Mouse (Mus musculus): Measurements from ENCODE around the gene Nedd9. TPM values are rescaled to one million over a fixed set of nuclear protein-coding genes. Genes with fewer than 3 reads are reported as not detected.

The Nedd9 gene
- polyA plus RNA-seq, 1 experiment from 2014 or later = 27.7 TPM

- no peak overlapping the region for H3K4me3 ChIP-seq (ENCODE audit: low read depth, low read length)
- no peaks in the 10 kb centered on the region for H3K4me1 ChIP-seq (ENCODE audit: control insufficient read depth, insufficient read depth, low read length)
- H3K27ac ChIP-seq (ENCODE audit: low read depth, low read length) = no peak overlapping the region
- no peaks in the 10 kb centered on the region for H3K27me3 ChIP-seq (replicated peaks; ENCODE audit: control insufficient read depth, insufficient read depth, low read length)
- no peak overlapping the region for H3K9ac ChIP-seq (ENCODE audit: low read length)
- ATAC-seq (no peak), DNase-seq (ENCODE audit: low spot score) (no peak)
- 62% methylated on average over 5 of the region's 5 CpGs for WGBS
- H3K4me2 ChIP-seq (ENCODE audit: low read length) = no peak overlapping the region
- no peaks in the 10 kb centered on the region for H3K36me3 ChIP-seq (ENCODE audit: control insufficient read depth, insufficient read depth, low read length)
- no peaks in the 10 kb centered on the region for H3K9me3 ChIP-seq (replicated peaks; ENCODE audit: control insufficient read depth, low read length)
These were observed 108.7 kb downstream of the Nedd9 start for GRCm38 (mm10) chr13:41378462-41378861.

- H3K4me2 ChIP-seq (ENCODE audit: low read length) = no peak overlapping the region
- H3K9me3 ChIP-seq (replicated peaks; ENCODE audit: control insufficient read depth, low read length) = no peaks in the 10 kb centered on the region
- WGBS = 91% methylated on average over 9 of the region's 9 CpGs
- DNase-seq (ENCODE audit: low spot score) (no peak), ATAC-seq (no peak)
- H3K27ac ChIP-seq (ENCODE audit: low read depth, low read length) = no peak overlapping the region
- H3K27me3 ChIP-seq (replicated peaks; ENCODE audit: control insufficient read depth, insufficient read depth, low read length) = no peaks in the 10 kb centered on the region
- no peak overlapping the region for H3K9ac ChIP-seq (ENCODE audit: low read length)
- no peaks in the 10 kb centered on the region for H3K4me1 ChIP-seq (ENCODE audit: control insufficient read depth, insufficient read depth, low read length)
- no peaks in the 10 kb centered on the region for H3K36me3 ChIP-seq (ENCODE audit: control insufficient read depth, insufficient read depth, low read length)
- no peak overlapping the region for H3K4me3 ChIP-seq (ENCODE audit: low read depth, low read length)
These were observed 109.3 kb downstream of the Nedd9 start for GRCm38 (mm10) chr13:41377856-41378255.

DNA sequence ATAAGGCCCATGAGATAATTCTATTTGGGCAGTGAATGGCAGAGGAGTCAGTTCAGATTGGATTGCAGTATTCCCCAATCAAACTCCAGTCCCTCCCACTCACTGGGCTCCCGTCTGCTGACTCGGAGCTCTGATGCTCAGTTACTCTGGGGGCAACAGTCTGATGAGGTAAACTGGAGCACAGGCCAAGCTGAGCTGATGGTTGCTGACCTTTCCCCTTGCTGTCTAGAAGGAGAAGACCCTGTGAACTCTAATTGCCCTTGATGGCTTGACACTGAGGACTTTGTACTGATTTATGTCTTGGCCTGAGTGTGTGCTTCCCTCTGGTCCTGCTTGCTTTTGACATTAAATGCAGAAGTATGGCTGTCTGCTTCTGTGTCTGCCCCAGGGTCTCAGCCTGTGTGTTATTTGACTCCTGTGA is 110.1 kb downstream of the Nedd9 start:
- Histone ChIP-seq H3K4me3 (ENCODE audit: low read depth, low read length) (no peak overlapping the region), H3K27ac (ENCODE audit: low read depth, low read length) (no peak overlapping the region), H3K9me3 (replicated peaks; ENCODE audit: control insufficient read depth, low read length) (no peaks in the 10 kb centered on the region), H3K9ac (ENCODE audit: low read length) (no peak overlapping the region), H3K27me3 (replicated peaks; ENCODE audit: control insufficient read depth, insufficient read depth, low read length) (no peaks in the 10 kb centered on the region), H3K36me3 (ENCODE audit: control insufficient read depth, insufficient read depth, low read length) (no peaks in the 10 kb centered on the region), H3K4me2 (ENCODE audit: low read length) (no peak overlapping the region), H3K4me1 (ENCODE audit: control insufficient read depth, insufficient read depth, low read length) (no peaks in the 10 kb centered on the region)
- WGBS = 53% methylated on average over 2 of the region's 2 CpGs
- ATAC-seq (no peak), DNase-seq (ENCODE audit: low spot score) (no peak)

- Histone ChIP-seq H3K4me2 (ENCODE audit: low read length) (no peak overlapping the region), H3K27me3 (replicated peaks; ENCODE audit: control insufficient read depth, insufficient read depth, low read length) (no peaks in the 10 kb centered on the region), H3K4me1 (ENCODE audit: control insufficient read depth, insufficient read depth, low read length) (no peaks in the 10 kb centered on the region), H3K9me3 (replicated peaks; ENCODE audit: control insufficient read depth, low read length) (no peaks in the 10 kb centered on the region), H3K4me3 (ENCODE audit: low read depth, low read length) (no peak overlapping the region), H3K36me3 (ENCODE audit: control insufficient read depth, insufficient read depth, low read length) (no peaks in the 10 kb centered on the region), H3K9ac (ENCODE audit: low read length) (no peak overlapping the region), H3K27ac (ENCODE audit: low read depth, low read length) (no peak overlapping the region)
- 52% methylated on average over 4 of the region's 4 CpGs for WGBS
- no peak for ATAC-seq
- DNase-seq (ENCODE audit: low spot score) = no peak
These were observed 111.1 kb downstream of the Nedd9 start for GRCm38 (mm10) chr13:41376111-41376510.

DNA sequence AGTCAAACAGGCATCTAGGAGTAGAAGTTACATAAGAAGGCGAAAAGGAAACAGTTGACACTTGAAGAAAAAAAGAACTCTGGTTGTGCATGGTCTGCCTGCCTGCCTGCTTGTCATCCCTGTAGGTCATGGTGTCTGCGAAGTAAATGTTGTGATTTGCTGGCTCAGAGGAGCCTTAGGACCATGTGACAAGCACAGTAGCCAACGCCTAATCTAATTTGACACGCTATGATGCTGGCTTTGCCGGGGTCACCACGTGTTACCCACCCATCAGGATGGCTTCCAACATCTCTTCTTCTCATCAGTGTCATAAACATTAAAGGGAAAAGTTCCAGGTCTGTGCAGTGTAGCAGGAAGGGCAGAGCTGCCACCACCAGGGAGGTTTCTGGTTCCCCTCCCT is 111.5 kb downstream of the Nedd9 start:
- no peak for ATAC-seq
- Histone ChIP-seq H3K27ac (ENCODE audit: low read depth, low read length) (no peak overlapping the region), H3K9me3 (replicated peaks; ENCODE audit: control insufficient read depth, low read length) (no peaks in the 10 kb centered on the region), H3K36me3 (ENCODE audit: control insufficient read depth, insufficient read depth, low read length) (no peaks in the 10 kb centered on the region), H3K4me2 (ENCODE audit: low read length) (no peak overlapping the region), H3K4me1 (ENCODE audit: control insufficient read depth, insufficient read depth, low read length) (no peaks in the 10 kb centered on the region), H3K4me3 (ENCODE audit: low read depth, low read length) (no peak overlapping the region), H3K27me3 (replicated peaks; ENCODE audit: control insufficient read depth, insufficient read depth, low read length) (no peaks in the 10 kb centered on the region), H3K9ac (ENCODE audit: low read length) (no peak overlapping the region)
- WGBS = 81% methylated on average over 6 of the region's 6 CpGs
- DNase-seq (ENCODE audit: low spot score) = no peak

DNA sequence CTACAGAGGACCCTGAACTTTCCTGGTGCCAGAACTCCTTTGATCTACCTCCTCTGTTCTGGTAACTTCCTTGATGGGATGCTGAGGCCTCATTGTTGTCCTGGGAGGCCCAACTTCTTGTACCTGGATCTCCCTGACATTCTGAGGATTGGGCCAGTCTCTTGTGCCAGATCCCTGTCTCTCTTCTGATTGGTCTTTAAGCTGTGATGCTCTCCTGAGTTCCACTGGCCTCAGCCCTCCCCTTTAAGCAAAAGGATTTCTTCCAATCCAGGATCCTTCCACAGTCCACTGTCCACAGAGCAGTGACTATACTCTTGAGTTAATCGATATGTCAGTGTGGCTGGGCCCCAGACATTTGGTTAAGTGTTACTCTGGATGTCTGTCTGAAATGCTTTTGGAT is 112.3 kb downstream of the Nedd9 start:
- ATAC-seq = no peak
- no peak for DNase-seq (ENCODE audit: low spot score)
- no peaks in the 10 kb centered on the region for H3K9me3 ChIP-seq (replicated peaks; ENCODE audit: control insufficient read depth, low read length)
- no peak overlapping the region for H3K4me2 ChIP-seq (ENCODE audit: low read length)
- WGBS = 87% methylated on average over 1 of the region's 1 CpGs
- no peak overlapping the region for H3K4me3 ChIP-seq (ENCODE audit: low read depth, low read length)
- no peaks in the 10 kb centered on the region for H3K27me3 ChIP-seq (replicated peaks; ENCODE audit: control insufficient read depth, insufficient read depth, low read length)
- H3K27ac ChIP-seq (ENCODE audit: low read depth, low read length) = no peak overlapping the region
- no peaks in the 10 kb centered on the region for H3K36me3 ChIP-seq (ENCODE audit: control insufficient read depth, insufficient read depth, low read length)
- H3K4me1 ChIP-seq (ENCODE audit: control insufficient read depth, insufficient read depth, low read length) = no peaks in the 10 kb centered on the region
- no peak overlapping the region for H3K9ac ChIP-seq (ENCODE audit: low read length)

DNA sequence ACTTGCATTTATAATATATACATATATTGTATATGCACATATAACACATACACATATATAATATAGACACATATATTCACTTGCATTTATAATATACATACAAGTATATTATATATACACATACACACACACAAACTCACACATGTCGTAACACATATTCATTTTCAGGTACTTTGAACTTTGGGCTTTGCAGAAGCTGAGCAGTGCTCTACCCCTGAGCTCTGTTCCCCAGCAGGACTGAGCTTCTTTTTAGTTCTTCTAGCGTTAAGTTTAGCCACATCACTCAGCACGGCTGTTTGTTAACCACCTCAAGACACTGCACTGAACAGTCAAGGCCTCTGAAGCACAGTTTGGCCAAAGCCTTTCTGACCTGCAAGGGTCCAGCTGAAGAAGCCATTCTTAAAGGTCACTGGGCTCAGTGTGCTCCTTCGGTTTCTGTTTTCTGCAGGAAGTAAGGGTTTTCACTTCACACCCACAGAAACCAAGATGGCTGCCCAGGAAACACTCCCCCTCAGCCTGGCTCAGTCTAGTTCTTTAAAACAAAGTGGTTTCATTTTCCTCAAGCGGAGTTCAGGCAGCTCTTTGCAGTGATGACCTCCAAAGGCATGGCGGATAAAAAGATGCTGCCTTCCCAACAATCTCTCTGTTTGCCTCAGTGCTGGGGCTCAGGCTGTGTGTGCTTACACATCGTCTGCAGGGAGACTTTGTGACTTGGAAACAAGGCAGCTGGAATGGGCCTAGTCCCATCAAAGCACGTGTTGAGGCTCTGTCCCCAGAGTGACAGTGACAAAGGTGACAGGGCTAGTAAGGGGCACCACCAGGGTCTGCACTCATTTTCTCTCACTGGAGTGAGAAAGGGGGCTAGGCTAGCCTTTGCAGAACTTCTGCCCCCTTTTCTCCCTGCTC is 114.4 kb downstream of the Nedd9 start:
- H3K9ac ChIP-seq (ENCODE audit: low read length) = no peak overlapping the region; the same call in 1 of the 2 replicates
- no peak overlapping the region for H3K27ac ChIP-seq (ENCODE audit: low read depth, low read length)
- no peak for ATAC-seq
- no peak overlapping the region for H3K4me2 ChIP-seq (ENCODE audit: low read length)
- DNase-seq (ENCODE audit: low spot score) = no peak
- no peaks in the 10 kb centered on the region for H3K36me3 ChIP-seq (ENCODE audit: control insufficient read depth, insufficient read depth, low read length)
- H3K4me3 ChIP-seq (ENCODE audit: low read depth, low read length) = no peak overlapping the region
- H3K9me3 ChIP-seq (replicated peaks; ENCODE audit: control insufficient read depth, low read length) = no peaks in the 10 kb centered on the region
- H3K4me1 ChIP-seq (ENCODE audit: control insufficient read depth, insufficient read depth, low read length) = no peaks in the 10 kb centered on the region
- WGBS = 87% methylated on average over 8 of the region's 8 CpGs
- H3K27me3 ChIP-seq (replicated peaks; ENCODE audit: control insufficient read depth, insufficient read depth, low read length) = no peaks in the 10 kb centered on the region

- H3K4me1 ChIP-seq (ENCODE audit: control insufficient read depth, insufficient read depth, low read length) = no peaks in the 10 kb centered on the region
- no peak overlapping the region for H3K4me2 ChIP-seq (ENCODE audit: low read length)
- H3K9me3 ChIP-seq (replicated peaks; ENCODE audit: control insufficient read depth, low read length) = no peaks in the 10 kb centered on the region
- no peak overlapping the region for H3K27ac ChIP-seq (ENCODE audit: low read depth, low read length)
- no peak for ATAC-seq
- WGBS = 95% methylated on average over 3 of the region's 3 CpGs
- no peaks in the 10 kb centered on the region for H3K36me3 ChIP-seq (ENCODE audit: control insufficient read depth, insufficient read depth, low read length)
- no peak overlapping the region for H3K9ac ChIP-seq (ENCODE audit: low read length)
- DNase-seq (ENCODE audit: low spot score) = no peak
- no peak overlapping the region for H3K4me3 ChIP-seq (ENCODE audit: low read depth, low read length)
- no peaks in the 10 kb centered on the region for H3K27me3 ChIP-seq (replicated peaks; ENCODE audit: control insufficient read depth, insufficient read depth, low read length)
These were observed 115.6 kb downstream of the Nedd9 start for GRCm38 (mm10) chr13:41371547-41371946.

DNA sequence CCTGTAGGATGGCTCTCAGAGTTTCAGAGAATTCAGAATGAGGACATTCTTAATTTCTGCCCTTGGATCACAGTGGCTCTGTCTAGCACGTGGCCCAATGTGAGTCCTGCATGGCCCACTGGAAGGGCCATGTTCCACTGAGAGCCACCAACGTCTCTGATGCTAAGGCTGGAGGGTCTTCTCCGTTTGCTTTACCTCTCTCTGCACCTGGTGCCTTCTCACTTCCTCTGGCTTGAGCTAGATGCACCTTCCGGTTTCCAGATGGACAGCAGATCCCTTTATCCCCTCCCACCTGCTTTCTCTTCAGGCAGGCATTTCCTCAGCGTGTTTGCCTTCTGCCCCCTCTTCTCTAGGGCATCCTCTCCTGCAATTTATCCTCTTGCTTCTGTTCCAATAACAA is 118.5 kb downstream of the Nedd9 start:
- no peak overlapping the region for H3K27ac ChIP-seq (ENCODE audit: low read depth, low read length)
- no peak overlapping the region for H3K4me2 ChIP-seq (ENCODE audit: low read length)
- H3K9ac ChIP-seq (ENCODE audit: low read length) = no peak overlapping the region
- 79% methylated on average over 5 of the region's 5 CpGs for WGBS
- no peaks in the 10 kb centered on the region for H3K27me3 ChIP-seq (replicated peaks; ENCODE audit: control insufficient read depth, insufficient read depth, low read length)
- no peak overlapping the region for H3K4me3 ChIP-seq (ENCODE audit: low read depth, low read length)
- DNase-seq (ENCODE audit: low spot score) (no peak), ATAC-seq (no peak)
- no peaks in the 10 kb centered on the region for H3K4me1 ChIP-seq (ENCODE audit: control insufficient read depth, insufficient read depth, low read length)
- H3K9me3 ChIP-seq (replicated peaks; ENCODE audit: control insufficient read depth, low read length) = no peaks in the 10 kb centered on the region
- no peaks in the 10 kb centered on the region for H3K36me3 ChIP-seq (ENCODE audit: control insufficient read depth, insufficient read depth, low read length)
